Mouse (Mus musculus): Measurements from ENCODE around the gene Bicral. TPM values are rescaled to one million over a fixed set of nuclear protein-coding genes. Genes with fewer than 3 reads are reported as not detected.
A peak's percentile ranks its signal among the peaks of the same experiment; 100 is the strongest.

Gene Bicral
- polyA plus RNA-seq, 1 experiment: 35.9 TPM

DNA sequence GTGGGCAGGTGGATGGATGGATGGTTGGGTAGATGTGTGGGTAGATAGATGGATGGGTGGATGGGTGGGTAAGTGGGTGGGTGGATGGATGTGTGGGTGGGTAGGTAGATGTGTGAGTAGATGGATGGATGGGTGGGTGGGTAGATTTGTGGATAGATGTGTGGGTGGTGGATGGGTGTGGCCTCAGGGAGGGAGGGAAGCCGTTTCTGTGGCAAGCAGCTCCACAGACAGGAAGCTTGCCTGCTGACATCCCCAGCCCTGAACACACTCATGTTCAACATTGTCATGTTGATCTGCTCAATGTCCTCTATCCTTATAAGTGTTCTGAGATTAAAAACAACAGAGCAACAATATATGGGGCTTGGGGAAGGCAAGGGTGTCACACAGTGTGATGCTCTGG, 12.6 kb upstream of the Bicral start:
- no peak for TF ChIP-seq POLR2A (IDR thresholded peaks at IDR 0.05; ENCODE audit: borderline replicate concordance, insufficient read depth, low read length)
- TF ChIP-seq CTCF (IDR thresholded peaks at IDR 0.05; ENCODE audit: borderline replicate concordance, insufficient read depth, low read depth, low read length): no peak

DNA sequence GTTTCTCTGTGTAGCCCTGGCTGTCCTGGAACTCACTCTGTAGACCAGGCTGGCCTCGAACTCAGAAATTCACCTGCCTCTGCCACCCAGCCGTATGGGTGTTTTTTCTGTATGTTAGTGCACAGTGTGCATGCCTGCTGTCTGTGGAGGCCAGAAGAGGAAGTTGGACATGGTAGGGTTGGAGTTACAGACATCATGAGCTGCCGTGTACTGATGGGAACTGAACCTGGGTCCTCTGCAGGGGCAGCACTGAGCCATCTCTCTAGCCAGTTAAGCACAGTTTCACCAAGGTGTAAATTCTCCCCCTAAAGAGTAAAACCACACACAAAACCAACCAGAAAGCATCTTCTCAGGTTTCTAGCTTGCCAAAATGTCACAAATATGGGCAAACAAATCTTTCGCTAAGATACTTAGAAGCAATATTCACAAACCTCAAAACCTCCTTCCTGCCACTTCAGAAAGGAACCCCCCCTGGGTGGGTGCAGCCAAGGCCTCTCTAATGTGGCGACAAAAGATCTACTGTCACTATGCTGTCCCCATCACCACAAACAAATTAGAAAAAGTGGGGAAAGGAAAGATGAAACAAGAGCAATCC, 12.0 kb upstream of the Bicral start:
- H3K4me3 ChIP-seq (replicated peaks; ENCODE audit: insufficient read depth, low read depth, low read length): no peak overlapping the region
- no peak for DNase-seq
- no peak overlapping the region for H3K27ac ChIP-seq (ENCODE audit: insufficient read depth, low read length)
- H3K4me1 ChIP-seq (ENCODE audit: control insufficient read depth, insufficient read depth, low read length): peaks cover 8% of the 10 kb centered on the region
- H3K27me3 ChIP-seq (ENCODE audit: control insufficient read depth, insufficient read depth, low read length): no peaks in the 10 kb centered on the region
- no peak for TF ChIP-seq CTCF (IDR thresholded peaks at IDR 0.05; ENCODE audit: borderline replicate concordance, insufficient read depth, low read depth, low read length)
- no peak for TF ChIP-seq POLR2A (IDR thresholded peaks at IDR 0.05; ENCODE audit: borderline replicate concordance, insufficient read depth, low read length)
- WGBS: 92% methylated on average over 5 of the region's 5 CpGs

More for the DNA sequence above, 12.6 kb upstream of the Bicral start:
- H3K27me3 ChIP-seq (ENCODE audit: control insufficient read depth, insufficient read depth, low read length): no peaks in the 10 kb centered on the region
- WGBS: 37% methylated on average over 1 of the region's 1 CpGs
- no peak overlapping the region for H3K27ac ChIP-seq (ENCODE audit: insufficient read depth, low read length)
- no peak for DNase-seq
- peaks cover 6% of the 10 kb centered on the region for H3K4me1 ChIP-seq (ENCODE audit: control insufficient read depth, insufficient read depth, low read length)
- H3K4me3 ChIP-seq (replicated peaks; ENCODE audit: insufficient read depth, low read depth, low read length): no peak overlapping the region

DNA sequence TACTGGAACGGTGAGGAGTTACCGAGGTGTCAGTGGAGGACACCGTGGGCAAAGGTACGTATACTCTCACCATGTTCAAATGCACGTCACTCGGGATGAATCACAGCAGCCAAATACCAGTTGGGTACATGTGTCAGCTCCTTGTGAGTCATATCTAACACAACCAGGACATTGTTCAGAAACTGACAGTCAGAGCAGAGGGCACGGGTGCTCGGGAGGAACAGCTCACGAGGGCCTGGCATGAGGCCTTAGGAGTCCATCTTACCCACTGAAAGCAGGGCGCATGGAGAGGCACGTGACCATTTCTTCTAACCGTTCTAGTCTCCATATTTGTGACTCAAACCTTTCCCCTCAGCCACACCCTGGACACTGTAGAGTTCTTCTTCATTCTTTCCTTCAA, 8.6 kb upstream of the Bicral start:
- Histone ChIP-seq H3K4me3 (replicated peaks; ENCODE audit: insufficient read depth, low read depth, low read length) (no peak overlapping the region), H3K27me3 (ENCODE audit: control insufficient read depth, insufficient read depth, low read length) (no peaks in the 10 kb centered on the region), H3K27ac (ENCODE audit: insufficient read depth, low read length) (peak overlapping the region; percentile 56; the same call in 1 of the 2 replicates), H3K4me1 (ENCODE audit: control insufficient read depth, insufficient read depth, low read length) (peaks cover 8% of the 10 kb centered on the region)
- peak in 1 of 2 experiments; percentile 40 for DNase-seq
- WGBS: 54% methylated on average over 12 of the region's 12 CpGs
- TF ChIP-seq CTCF (IDR thresholded peaks at IDR 0.05; ENCODE audit: borderline replicate concordance, insufficient read depth, low read depth, low read length) (no peak), POLR2A (IDR thresholded peaks at IDR 0.05; ENCODE audit: borderline replicate concordance, insufficient read depth, low read length) (no peak)

DNA sequence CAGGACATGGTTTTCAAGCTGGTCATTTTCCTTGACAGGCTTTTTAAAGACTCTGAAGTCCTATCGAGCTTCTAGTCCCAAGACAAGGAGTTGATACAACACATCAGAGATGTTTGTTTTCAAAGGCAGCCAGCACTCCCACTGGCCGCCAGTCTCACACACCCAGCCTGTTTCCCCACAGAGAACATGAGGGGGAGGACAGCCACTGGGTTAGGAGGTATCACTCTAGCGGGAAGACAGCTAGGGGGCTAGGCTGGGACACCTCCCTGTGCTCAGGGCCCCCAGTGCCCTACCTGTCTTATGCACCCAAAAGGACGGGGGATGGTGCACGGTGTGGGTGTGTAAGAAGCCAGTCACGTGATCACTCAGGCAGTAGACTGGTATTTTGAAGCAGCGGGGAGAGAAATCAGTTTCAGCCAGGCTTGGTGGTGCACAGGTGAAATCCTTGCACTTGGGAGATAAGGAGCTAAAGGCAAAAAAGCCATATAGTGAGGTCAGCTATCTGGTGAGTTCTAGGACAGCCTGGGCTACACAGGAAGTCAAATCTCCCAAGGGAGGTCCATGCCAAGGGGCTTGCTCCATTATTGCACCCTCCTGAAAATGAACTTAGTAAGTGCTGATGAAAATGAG, 6.4 kb upstream of the Bicral start:
- Histone ChIP-seq H3K27me3 (ENCODE audit: control insufficient read depth, insufficient read depth, low read length) (no peaks in the 10 kb centered on the region), H3K4me1 (ENCODE audit: control insufficient read depth, insufficient read depth, low read length) (peaks cover 8% of the 10 kb centered on the region), H3K27ac (ENCODE audit: insufficient read depth, low read length) (no peak overlapping the region), H3K4me3 (replicated peaks; ENCODE audit: insufficient read depth, low read depth, low read length) (no peak overlapping the region)
- no peak for DNase-seq
- WGBS: 80% methylated on average over 7 of the region's 7 CpGs
- no peak for TF ChIP-seq POLR2A (IDR thresholded peaks at IDR 0.05; ENCODE audit: borderline replicate concordance, insufficient read depth, low read length)

DNA sequence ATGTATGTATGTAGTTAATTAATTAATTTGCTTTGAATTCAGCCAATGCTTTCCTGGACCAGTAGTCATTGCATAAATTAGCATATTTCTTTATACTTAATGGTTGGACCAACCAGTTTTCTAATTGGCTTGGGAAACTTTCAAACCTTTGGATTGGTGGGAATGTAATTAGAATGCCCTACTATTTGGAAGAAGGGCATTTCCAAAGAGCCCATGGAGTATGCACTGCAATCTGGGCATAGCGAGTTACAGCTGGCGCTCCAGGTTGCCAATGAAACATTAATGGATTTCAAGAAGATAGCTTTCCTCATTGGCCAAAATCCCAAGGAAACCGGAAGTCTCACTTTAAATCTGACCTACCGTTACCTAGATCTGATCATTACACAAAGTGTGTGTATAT, 1.8 kb upstream of the Bicral start:
- H3K27ac ChIP-seq (ENCODE audit: insufficient read depth, low read length): no peak overlapping the region
- no peaks in the 10 kb centered on the region for H3K27me3 ChIP-seq (ENCODE audit: control insufficient read depth, insufficient read depth, low read length)
- H3K4me1 ChIP-seq (ENCODE audit: control insufficient read depth, insufficient read depth, low read length): no peaks in the 10 kb centered on the region; the same call in 1 of the 2 replicates
- no peak for DNase-seq
- TF ChIP-seq POLR2A (IDR thresholded peaks at IDR 0.05; ENCODE audit: borderline replicate concordance, insufficient read depth, low read length) (no peak), CTCF (IDR thresholded peaks at IDR 0.05; ENCODE audit: borderline replicate concordance, insufficient read depth, low read depth, low read length) (no peak)
- WGBS: 66% methylated on average over 4 of the region's 4 CpGs
- no peak overlapping the region for H3K4me3 ChIP-seq (replicated peaks; ENCODE audit: insufficient read depth, low read depth, low read length)

DNA sequence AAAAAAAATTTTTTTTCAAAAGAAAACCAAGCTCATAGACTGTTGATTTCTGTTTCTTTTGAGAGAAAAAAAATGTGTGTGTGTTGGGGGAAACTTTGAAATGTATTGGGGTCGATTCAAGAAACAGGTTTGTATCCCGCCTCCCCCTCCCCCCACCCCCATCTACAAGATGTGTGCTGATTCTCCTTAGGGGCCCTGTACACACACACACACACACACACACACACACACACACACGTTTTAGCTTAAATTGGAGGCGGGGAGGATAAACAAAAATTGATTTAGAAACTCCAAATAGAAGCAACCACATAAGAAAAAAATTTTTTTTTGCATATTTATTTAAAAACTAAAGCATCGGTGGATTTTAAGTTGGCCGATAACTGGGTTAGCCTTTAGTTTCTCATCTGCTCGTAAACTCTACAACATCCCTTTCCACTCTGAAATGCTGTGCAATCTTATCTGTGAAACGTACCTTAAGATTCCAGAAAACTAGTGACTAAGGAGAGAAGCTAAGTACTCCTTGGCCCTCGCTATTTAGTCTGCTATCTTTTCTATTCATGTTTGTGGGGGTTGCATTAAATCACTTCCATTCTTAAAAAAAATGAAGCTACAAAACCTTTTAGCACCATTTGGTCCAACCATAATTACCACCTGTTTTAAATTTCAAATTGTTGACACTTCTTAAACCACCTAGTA, 615 bp upstream of the Bicral start:
- H3K4me3 ChIP-seq (replicated peaks; ENCODE audit: insufficient read depth, low read depth, low read length): peak overlapping the region; percentile 53
- no peak overlapping the region for H3K27ac ChIP-seq (ENCODE audit: insufficient read depth, low read length)
- no peak for DNase-seq
- TF ChIP-seq POLR2A (IDR thresholded peaks at IDR 0.05; ENCODE audit: borderline replicate concordance, insufficient read depth, low read length) (no peak), CTCF (IDR thresholded peaks at IDR 0.05; ENCODE audit: borderline replicate concordance, insufficient read depth, low read depth, low read length) (no peak)
- 16% methylated on average over 9 of the region's 9 CpGs for WGBS
- peaks cover 5% of the 10 kb centered on the region; the same call in 1 of the 2 replicates for H3K4me1 ChIP-seq (ENCODE audit: control insufficient read depth, insufficient read depth, low read length)
- H3K27me3 ChIP-seq (ENCODE audit: control insufficient read depth, insufficient read depth, low read length): no peaks in the 10 kb centered on the region

DNA sequence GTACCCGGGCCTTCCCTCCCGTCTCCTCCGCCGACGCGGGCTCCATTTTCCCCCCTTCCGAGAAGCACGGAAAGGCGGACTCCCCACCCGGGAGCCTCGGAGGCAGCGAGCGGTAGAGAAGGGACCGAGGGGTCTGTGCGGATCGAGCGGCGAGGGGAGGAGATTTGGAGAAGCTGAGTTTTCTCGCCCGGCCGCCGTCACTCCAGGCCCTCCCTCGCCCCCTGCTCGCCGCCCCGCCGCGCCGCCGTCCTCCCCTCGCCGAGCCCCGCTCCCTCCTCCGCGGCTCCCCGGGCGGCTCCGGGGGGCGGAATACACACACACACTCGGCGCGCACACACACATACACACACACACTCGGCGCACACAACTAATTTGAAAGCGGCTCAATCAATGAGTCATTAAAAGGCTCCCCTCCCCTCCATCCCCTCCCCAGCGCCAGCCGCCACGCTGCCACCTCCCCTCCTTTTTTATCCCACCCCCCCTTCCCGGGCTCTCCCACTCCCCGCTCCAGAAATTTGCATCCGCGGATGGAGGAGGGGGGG, 850 bp downstream of the Bicral start:
- H3K4me1 ChIP-seq (ENCODE audit: control insufficient read depth, insufficient read depth, low read length): peaks cover 15% of the 10 kb centered on the region
- peak; percentile 78 to 86 for DNase-seq
- TF ChIP-seq POLR2A (IDR thresholded peaks at IDR 0.05; ENCODE audit: borderline replicate concordance, insufficient read depth, low read length) (peak; percentile 41; the same call in 1 of the 2 replicates), CTCF (IDR thresholded peaks at IDR 0.05; ENCODE audit: borderline replicate concordance, insufficient read depth, low read depth, low read length) (no peak)

More for the DNA sequence above, 850 bp downstream of the Bicral start:
- under 1% methylated on average over 43 of the region's 52 CpGs for WGBS
- Histone ChIP-seq H3K27me3 (ENCODE audit: control insufficient read depth, insufficient read depth, low read length) (no peaks in the 10 kb centered on the region), H3K4me3 (replicated peaks; ENCODE audit: insufficient read depth, low read depth, low read length) (peak overlapping the region; percentile 73), H3K27ac (ENCODE audit: insufficient read depth, low read length) (peak overlapping the region; percentile 98)

Measured in cerebellum, adult 2 months (tissue).